Mouse (Mus musculus) neutrophil, adult 5-6 weeks (primary cell): ENCODE measurements around the gene Fam213b. TPM values are rescaled to one million over a fixed set of nuclear protein-coding genes. Genes with fewer than 3 reads are reported as not detected.

Experiments
- ATAC-seq: fragments of 151-379, 151-347 bp; 2 replicates; pipeline ENCODE4 v1.8.0; 2017; ENCODE audit warnings: mild to moderate bottlenecking, moderate TSS enrichment; ENCODE audit not compliant: insufficient number of reproducible peaks, poor library complexity, low FRiP score, severe bottlenecking; ENCODE audit errors: extremely low read depth
- total RNA-seq: library from RNA; stranded (forward); fragments of 200-1000 nt; gene quantifications from 2 replicates; pipeline ENCODE4 v1.2.3, GENCODE M21; 2017

Gene Fam213b
- 3.4 and 4.4 TPM in 2 replicates for total RNA-seq

- ATAC-seq, result peak; percentile 80
Observed at GRCm38 (mm10) chr4:154898506-154899446, at the start of gene Fam213b. Gene Fam213b (minus strand): TSS chr4:154899135.

GRCm38 (mm10) chr4:154948066-154948939 is 49.4 kb upstream of the Fam213b start:
- no peak for ATAC-seq

- ATAC-seq, result no peak
Observed at GRCm38 (mm10) chr4:154946319-154946718, 47.4 kb upstream of the Fam213b start.

DNA sequence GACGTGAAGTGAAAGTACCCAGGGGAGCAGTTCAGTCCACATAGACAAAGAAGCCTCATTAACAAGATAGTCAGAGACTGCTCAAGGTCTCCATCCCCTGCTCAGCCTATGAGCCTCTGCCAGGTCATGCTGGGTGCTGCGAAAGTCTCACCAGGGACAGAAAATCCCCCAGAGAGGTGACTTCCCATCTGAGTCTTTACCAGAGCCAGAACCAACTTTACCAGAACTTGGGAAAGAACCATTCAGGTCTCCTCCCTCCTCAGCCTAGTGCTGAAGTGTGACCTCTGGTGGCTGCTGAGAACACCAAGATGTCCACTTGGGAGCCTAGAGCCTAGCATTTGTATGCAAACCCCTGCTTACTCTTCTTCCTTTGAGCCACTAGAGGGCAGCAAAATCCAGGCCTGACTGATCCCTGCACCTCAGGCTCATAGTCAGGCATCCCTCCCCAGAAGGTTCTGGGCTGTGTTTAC is 45.2 kb upstream of the Fam213b start:
- peak; percentile 96 for ATAC-seq

DNA sequence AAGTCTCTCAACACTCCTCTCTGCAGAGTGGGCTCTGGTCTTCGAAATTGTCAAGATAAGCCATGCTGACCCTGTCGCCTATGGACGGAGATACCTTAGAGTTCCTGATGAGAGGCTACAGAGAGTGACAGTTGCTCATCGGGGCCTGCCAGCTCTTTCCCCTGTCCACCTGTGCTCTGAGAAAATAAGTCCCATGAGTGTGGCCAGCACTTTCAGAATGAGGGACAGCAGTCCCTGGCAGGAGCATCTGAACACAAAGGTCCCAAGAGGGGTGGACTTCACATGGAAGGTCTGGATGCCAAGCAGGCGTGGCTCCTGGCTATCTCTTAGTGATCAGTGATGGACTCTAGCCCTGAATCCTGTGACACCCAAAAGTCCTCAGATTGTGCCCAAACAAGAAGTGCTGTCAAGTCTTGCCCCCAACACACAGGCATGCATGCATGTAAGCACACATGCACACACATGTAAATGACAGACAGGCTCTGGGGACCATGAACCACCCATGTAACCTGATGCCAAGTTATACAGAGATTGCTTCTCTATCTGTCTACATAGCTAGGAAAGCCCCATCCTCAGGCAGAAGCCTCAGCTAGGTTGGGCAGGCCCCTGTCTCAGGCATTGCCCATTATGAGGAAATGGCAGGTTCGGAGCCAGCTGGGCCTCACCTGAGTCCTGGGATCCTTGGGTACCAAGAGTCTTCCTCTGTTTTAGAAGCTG is 44.5 kb upstream of the Fam213b start:
- no peak for ATAC-seq

GRCm38 (mm10) chr4:154942632-154943322 is 43.8 kb upstream of the Fam213b start:
- ATAC-seq, result no peak

- no peak for ATAC-seq
Observed at GRCm38 (mm10) chr4:154941831-154942230, 42.9 kb upstream of the Fam213b start.

DNA sequence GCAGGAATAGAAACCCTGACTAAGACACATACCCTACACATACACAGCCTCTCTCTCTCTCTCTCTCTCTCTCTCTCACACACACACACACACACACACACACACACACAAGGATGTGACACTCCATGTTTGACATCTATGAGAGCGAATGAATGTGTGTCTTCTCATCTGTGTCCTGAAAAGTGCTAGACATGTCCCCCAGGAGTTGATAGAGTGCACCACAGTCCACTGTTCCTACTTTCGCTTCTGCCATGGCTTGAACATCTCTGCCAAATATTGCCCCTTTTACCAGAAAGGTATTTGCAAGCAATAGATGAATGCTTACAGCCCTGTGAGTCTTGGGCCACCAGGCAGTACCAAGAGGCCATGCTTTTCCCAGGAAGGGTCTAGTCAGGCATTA is 41.2 kb upstream of the Fam213b start:
- ATAC-seq, result no peak

DNA sequence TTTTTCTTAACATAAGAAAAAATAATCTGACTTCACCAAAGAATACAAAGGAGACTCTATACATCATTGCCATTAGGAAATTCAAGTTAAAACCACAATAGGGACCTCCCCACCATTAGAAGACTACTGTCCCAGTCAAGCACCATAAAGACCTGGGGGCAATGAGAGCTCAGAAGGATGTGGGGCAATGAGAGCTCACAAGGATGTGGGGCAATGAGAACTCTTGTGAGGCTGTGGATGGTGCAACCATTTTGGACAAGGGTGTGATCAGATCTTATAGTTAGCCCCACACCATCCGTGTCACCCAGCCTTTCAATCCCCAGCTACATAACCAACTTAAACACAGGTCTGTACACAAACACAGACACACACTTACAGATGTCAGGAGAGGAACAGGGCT is 38.8 kb upstream of the Fam213b start:
- no peak for ATAC-seq

DNA sequence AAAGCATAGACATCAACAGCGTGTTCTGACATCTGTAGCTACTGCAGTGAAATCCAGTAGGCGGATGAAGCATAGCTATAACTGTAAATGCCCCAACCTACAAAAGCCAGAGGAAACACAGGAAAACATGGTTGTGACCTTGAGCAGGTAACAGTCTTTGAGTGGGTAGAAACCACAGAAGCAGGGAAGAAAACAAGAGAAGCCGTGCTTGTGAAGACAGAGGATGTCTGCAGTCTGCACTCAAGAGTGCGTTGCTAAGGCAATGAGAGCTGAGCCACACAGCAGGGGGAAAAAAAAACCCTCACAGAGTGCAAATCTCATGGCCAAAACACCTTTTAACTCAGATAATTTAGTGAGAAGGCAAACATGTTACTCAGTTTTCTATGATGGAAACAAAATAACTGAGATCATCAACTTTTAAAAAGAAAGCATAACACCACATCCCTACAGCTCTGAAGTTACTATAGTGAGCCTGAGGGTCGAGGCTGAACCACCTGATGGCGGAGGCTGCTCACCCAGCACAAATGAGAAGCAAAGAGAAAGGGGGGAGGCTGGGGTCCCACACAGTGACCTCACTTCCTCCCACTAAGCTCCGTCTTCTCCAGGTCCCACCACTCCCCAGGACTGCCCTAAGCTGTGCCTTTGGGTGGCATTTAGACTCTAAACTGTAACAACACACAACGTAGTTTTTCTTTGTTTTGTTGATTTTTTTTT is 37.8 kb upstream of the Fam213b start:
- peak; percentile 49 for ATAC-seq

GRCm38 (mm10) chr4:154935788-154936187 is 36.9 kb upstream of the Fam213b start:
- no peak for ATAC-seq

DNA sequence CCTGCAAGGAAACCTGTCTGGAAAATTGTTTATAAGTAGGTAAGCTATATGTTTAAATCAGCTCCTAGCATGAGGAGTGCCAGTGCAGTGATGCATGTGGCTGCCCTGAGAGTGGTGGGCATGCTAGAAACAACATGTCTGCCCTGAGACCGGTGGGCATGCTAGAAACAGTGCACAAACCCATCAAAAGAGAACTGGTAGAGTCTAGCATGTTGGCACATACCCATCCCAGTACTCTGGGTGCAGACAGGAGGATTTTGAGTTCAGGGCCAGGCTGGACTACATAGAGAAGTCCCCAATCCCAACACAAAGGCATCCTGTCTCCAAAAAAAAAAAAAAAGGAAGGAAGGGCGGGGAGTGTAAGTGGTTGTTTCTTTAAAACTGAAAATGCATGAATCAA is 35.9 kb upstream of the Fam213b start:
- no peak for ATAC-seq

DNA sequence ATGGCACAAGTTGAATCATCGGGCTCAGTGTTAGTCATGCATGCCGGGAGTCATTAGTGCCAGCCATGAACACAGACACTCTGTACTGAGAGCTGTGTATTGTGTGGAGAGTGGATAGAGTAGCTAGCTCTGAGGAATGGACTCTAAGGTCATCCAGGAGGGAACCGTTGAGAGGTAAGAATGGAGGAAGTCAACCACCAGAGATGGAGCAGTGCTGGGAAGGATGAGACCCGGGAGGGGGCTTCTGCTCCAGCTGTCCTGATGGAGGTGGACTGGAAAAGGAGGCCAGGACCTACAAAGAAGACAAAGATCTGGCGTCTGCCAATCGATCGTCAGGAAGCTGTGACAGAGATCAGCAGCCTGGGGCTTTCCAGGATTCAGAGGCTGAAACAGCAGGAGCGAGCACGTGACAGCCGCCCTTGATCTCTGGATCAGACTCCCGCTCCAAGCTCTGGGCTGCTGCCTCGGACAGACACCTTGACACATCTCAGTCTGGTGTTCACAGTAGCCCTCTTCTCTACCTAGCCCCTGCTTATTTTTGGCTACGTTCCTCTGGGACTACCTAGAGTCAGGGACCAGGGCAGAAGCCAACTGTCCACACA is 34.5 kb upstream of the Fam213b start:
- ATAC-seq, result no peak

DNA sequence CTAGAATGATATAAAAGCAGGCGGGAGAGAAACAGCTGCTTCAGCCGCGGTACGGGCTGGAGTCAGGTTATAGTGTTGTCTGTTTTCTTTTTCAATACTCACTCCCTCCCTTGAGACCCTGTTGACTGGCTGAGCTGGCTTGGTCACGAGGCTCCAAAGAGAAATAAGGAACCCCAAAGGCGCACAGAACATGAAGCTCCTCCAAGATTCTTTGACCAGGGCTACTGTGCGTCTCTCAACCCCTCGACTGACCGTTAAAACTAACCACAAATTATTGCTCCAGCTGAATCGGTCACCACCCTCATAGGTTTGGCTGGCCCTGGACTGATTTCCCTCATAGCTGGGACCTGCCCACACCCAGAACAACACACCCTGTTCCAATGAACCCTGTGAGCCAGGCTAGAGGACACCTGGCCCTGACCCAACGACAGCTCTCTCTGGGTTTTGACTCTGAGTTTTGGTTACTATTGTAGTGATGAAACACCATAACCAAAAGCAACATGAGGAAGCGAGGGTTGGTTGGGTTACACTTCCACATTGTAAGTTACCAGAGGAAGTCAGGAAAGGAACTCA is 30.2 kb upstream of the Fam213b start:
- ATAC-seq, result peak; percentile 61

DNA sequence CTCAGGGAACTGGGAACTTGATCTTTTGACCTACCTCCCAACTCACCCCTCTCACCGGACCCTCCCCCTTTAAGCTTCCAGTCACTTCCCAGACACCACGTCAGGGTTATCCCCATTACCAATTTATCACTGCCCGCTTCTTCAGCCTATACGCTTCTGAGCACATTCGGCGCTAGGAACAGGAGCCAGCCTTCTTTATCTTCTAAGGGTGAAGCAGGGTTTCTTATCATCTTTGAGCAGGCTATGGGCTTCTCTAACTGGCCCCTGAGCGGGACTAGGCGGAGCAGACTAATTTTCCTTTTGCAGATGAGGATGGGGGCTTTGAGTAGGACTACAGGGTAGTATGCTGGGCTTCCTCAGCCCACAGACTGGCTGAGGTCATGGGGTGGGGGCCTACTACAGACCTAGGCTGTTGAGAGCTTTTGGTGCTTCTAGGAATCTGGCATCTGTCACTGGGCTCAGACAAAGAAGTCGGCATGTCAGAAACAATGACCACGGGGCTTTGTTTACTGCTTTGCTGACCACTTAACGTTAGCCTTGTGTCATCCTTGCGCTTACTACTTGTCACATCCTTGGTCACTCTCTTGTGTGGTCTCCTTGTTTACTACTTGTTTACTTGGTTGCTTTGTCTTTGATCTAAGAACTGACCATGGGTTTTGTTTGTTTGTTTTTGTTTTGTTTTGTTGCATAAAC is 29.6 kb upstream of the Fam213b start, which contains the start of gene Tnfrsf14:
Gene Tnfrsf14, minus strand, starts transcription at position 169 of the 693 bp plus-strand sequence.
- no peak for ATAC-seq

GRCm38 (mm10) chr4:154927899-154928337 is 29.0 kb upstream of the Fam213b start:
- ATAC-seq, result 0 out of 2 replicates have a peak, but pooled peaks have one; percentile 20
